Mouse (Mus musculus) cortical plate, adult 2 months (tissue): Measurements from ENCODE around the gene Traf2.

ENCODE experiments used
- CTCF ChIP-seq: fragments of 200-500 bp; IDR thresholded peaks from 2 replicates; pipeline ENCODE4 v1.5.1; 2011; ENCODE audit warnings: mild to moderate bottlenecking, control low read depth, low read length; ENCODE audit not compliant: insufficient read depth; ENCODE audit errors: extremely low read depth
- POLR2A ChIP-seq: fragments of 200-500 bp; IDR thresholded peaks from 2 replicates; pipeline ENCODE4 v1.6.1; 2011; ENCODE audit warnings: mild to moderate bottlenecking, low read length, control low read depth; ENCODE audit not compliant: insufficient read depth; ENCODE audit errors: extremely low read depth

DNA sequence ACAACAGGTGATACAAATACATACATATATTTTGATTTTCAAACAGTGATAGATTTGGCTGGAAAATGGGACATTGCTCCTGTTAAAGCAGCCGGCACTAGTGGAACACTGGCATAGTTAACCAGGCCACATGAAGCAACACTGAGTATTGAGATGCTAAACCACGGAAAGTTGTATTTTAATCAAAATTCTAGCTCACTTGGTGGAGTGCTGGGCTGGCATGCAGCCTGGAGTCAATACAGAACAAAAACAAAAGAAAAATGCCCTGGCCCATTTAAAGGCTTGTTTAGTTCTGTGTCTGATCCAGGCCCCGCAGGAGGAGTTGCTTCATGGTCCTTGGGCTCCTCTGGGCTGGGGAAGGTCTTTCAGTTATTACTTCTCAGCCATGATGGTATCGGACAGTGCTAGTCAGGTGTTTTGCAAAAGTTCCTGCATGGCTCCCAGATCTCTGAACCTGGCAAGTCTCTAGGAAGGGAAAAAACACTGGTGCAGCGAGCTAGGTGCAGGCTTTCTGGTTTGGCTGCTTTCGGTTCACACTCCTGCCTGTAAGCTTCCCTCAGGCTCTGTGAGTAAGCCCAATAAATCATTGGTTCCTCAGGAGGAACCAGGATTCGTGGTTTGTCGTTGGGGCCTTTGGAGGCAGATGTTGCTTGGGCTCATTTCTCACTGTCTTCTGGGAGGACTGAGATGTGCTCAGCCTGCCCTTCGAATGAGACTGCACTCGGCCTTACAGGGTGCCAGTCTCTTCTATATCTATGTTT, 67.0 kb downstream of the Traf2 start:
- TF ChIP-seq POLR2A (no peak), CTCF (no peak)
